Mouse (Mus musculus) embryonic fibroblast, embryonic 13.5 days (primary cell): Measurements from ENCODE around the gene Gm1043.

Experiments
- CTCF ChIP-seq: IDR thresholded peaks from 2 replicates; pipeline ENCODE4 v1.5.1; 2011; ENCODE audit warnings: mild to moderate bottlenecking, control low read depth, low read length, moderate library complexity, borderline replicate concordance; ENCODE audit not compliant: insufficient read depth
- POLR2A ChIP-seq: IDR thresholded peaks from 2 replicates; pipeline ENCODE4 v1.6.1; 2011; ENCODE audit warnings: low read depth, mild to moderate bottlenecking, control low read depth, low read length, moderate library complexity

GRCm38 (mm10) chr5:37088342-37089108 is 3.4 kb downstream of the Gm1043 start:
- TF ChIP-seq CTCF (no peak), POLR2A (no peak)
